Mouse (Mus musculus) embryonic fibroblast, embryonic 13.5 days (primary cell): Measurements from ENCODE around the gene Fadd. TPM values are rescaled to one million over a fixed set of nuclear protein-coding genes. Genes with fewer than 3 reads are reported as not detected.

ENCODE experiments used
- H3K27ac ChIP-seq: 2 replicates; pipeline ENCODE4 v1.5.1; 2012; ENCODE audit warnings: low read length, control low read depth, inconsistent platforms; ENCODE audit not compliant: insufficient read depth
- H3K4me1 ChIP-seq: 2 replicates; pipeline ENCODE4 v1.6.1; 2011; ENCODE audit warnings: low read length; ENCODE audit not compliant: control insufficient read depth, insufficient read depth
- H3K4me3 ChIP-seq: 2 replicates; pipeline ENCODE4 v1.5.1; 2011; ENCODE audit warnings: mild to moderate bottlenecking, control low read depth, low read length; ENCODE audit not compliant: insufficient read depth
- CTCF ChIP-seq: IDR thresholded peaks from 2 replicates; pipeline ENCODE4 v1.5.1; 2011; ENCODE audit warnings: mild to moderate bottlenecking, control low read depth, low read length, moderate library complexity, borderline replicate concordance; ENCODE audit not compliant: insufficient read depth
- POLR2A ChIP-seq: IDR thresholded peaks from 2 replicates; pipeline ENCODE4 v1.6.1; 2011; ENCODE audit warnings: low read depth, mild to moderate bottlenecking, control low read depth, low read length, moderate library complexity
- polyA plus RNA-seq: library from polyadenylated mRNA; stranded (reverse); fragments of >200 nt; gene quantifications from 2 replicates; pipeline ENCODE4 v1.2.4, GENCODE M21; 2011; ENCODE audit warnings: low read depth; ENCODE audit not compliant: missing spikeins, insufficient read length

The Fadd gene
- polyA plus RNA-seq, 1 experiment, result 8.1 TPM

- TF ChIP-seq POLR2A, result no peak
- TF ChIP-seq CTCF, result no peak
- Histone ChIP-seq H3K4me1 (no peaks in the 10 kb centered on the region), H3K27ac (no peak overlapping the region), H3K4me3 (no peak overlapping the region)
Observed at GRCm38 (mm10) chr7:144558552-144558951, 23.7 kb downstream of the Fadd start.

- Histone ChIP-seq H3K4me1 (peaks cover 5% of the 10 kb centered on the region; the same call in 1 of the 2 replicates), H3K4me3 (peak overlapping the region; percentile 77), H3K27ac (no peak overlapping the region)
- TF ChIP-seq CTCF (no peak), POLR2A (no peak)
Observed at GRCm38 (mm10) chr7:144554123-144554472, 28.2 kb downstream of the Fadd start.

GRCm38 (mm10) chr7:144553237-144554122 is 28.8 kb downstream of the Fadd start, which contains the start of gene Ppfia1:
Gene Ppfia1, minus strand, starts transcription at chr7:144553729.
- Histone ChIP-seq H3K4me3 (peak within 1 kb of the TSS; percentile 90), H3K27ac (no peak within 1 kb of the TSS), H3K4me1 (peaks cover 5% of the 10 kb centered on the region; the same call in 1 of the 2 replicates)
- TF ChIP-seq CTCF, result no peak
- TF ChIP-seq POLR2A, result peak; percentile 83

- no peak for TF ChIP-seq POLR2A
- no peak for TF ChIP-seq CTCF
- Histone ChIP-seq H3K4me3 (peak overlapping the region; percentile 90), H3K4me1 (peaks cover 5% of the 10 kb centered on the region; the same call in 1 of the 2 replicates), H3K27ac (no peak overlapping the region)
Observed at GRCm38 (mm10) chr7:144552274-144552673, 30.0 kb downstream of the Fadd start.

- TF ChIP-seq POLR2A, result no peak
- no peak for TF ChIP-seq CTCF
- H3K27ac ChIP-seq, result no peak overlapping the region
- peaks cover 5% of the 10 kb centered on the region; the same call in 1 of the 2 replicates for H3K4me1 ChIP-seq
- H3K4me3 ChIP-seq, result no peak overlapping the region
Observed at GRCm38 (mm10) chr7:144550811-144551210, 31.5 kb downstream of the Fadd start.

- no peak overlapping the region for H3K4me3 ChIP-seq
- TF ChIP-seq CTCF, result no peak
- no peak for TF ChIP-seq POLR2A
- H3K4me1 ChIP-seq, result peaks cover 5% of the 10 kb centered on the region; the same call in 1 of the 2 replicates
- H3K27ac ChIP-seq, result no peak overlapping the region
Observed at GRCm38 (mm10) chr7:144549904-144550566, 32.2 kb downstream of the Fadd start.

- TF ChIP-seq POLR2A (no peak), CTCF (no peak)
- no peaks in the 10 kb centered on the region for H3K4me1 ChIP-seq
- H3K27ac ChIP-seq, result no peak overlapping the region
- no peak overlapping the region for H3K4me3 ChIP-seq
Observed at GRCm38 (mm10) chr7:144545231-144545630, 37.0 kb downstream of the Fadd start.

- no peak for TF ChIP-seq POLR2A
- Histone ChIP-seq H3K4me1 (peaks cover 6% of the 10 kb centered on the region; the same call in 1 of the 2 replicates), H3K4me3 (no peak overlapping the region), H3K27ac (no peak overlapping the region)
Observed at GRCm38 (mm10) chr7:144541351-144541750, 40.9 kb downstream of the Fadd start.

GRCm38 (mm10) chr7:144539146-144539545 is 43.1 kb downstream of the Fadd start:
- Histone ChIP-seq H3K27ac (no peak overlapping the region), H3K4me1 (peaks cover 16% of the 10 kb centered on the region)

GRCm38 (mm10) chr7:144538030-144538644 is 44.1 kb downstream of the Fadd start:
- H3K4me1 ChIP-seq, result peaks cover 16% of the 10 kb centered on the region
- TF ChIP-seq POLR2A (no peak), CTCF (no peak)
- H3K27ac ChIP-seq, result peak overlapping the region; percentile 47; the same call in 1 of the 2 replicates
- H3K4me3 ChIP-seq, result no peak overlapping the region

More at GRCm38 (mm10) chr7:144539146-144539545, 43.1 kb downstream of the Fadd start:
- H3K4me3 ChIP-seq, result no peak overlapping the region
- TF ChIP-seq POLR2A (no peak), CTCF (no peak)

GRCm38 (mm10) chr7:144536367-144536766 is 45.9 kb downstream of the Fadd start:
- Histone ChIP-seq H3K4me3 (no peak overlapping the region), H3K27ac (no peak overlapping the region), H3K4me1 (peaks cover 16% of the 10 kb centered on the region)
- TF ChIP-seq CTCF (no peak), POLR2A (no peak)
